Mouse (Mus musculus): ENCODE results near the gene Gcnt3.
"Not testable (repeated sequence)": the region's sequence is repeated elsewhere in the genome, so short reads cannot be mapped to it uniquely, and the experiment has no call there.

Gene Gcnt3

DNA sequence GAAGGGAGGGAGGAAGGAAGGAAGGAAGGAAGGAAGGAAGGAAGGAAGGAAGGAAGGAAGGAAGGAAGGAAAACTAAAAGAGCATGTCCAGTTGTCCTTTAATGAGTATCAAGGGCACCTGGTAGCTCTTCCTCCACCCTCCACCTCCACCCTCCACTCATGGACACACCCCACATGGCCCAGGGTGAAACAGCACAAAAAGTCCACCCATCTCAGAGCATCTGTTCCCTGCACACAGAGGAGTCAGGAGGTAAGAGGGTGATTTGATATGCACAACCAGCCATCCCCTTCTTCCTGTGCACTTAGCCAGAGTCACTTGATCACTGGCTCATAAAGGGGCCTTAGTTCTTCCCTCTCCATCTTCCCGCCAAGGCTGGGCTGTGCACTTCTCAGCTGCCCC is 5.0 kb upstream of the Gcnt3 start:
- DNase-seq (ENCODE audit: low spot score) = no peak

DNA sequence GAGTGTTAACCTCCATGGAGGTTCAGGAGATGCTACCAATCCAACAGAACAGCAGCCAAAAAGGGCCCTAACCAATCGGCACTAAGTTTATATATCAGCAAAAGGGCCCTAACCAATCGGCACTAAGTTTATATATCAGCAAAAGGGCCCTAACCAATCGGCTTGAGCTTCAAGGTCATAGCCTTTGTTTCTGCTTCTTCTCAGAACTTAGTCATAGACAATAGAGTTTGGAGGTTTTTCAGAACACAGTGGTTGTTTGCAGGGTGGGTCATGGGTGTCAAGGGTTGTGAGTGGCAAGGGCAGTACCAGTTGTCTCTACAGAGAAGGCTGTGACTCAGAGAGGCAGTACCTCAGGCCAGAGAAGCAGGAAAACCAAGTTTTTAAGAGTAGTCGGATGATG is 4.2 kb upstream of the Gcnt3 start:
- no peak for DNase-seq (ENCODE audit: low spot score)

DNA sequence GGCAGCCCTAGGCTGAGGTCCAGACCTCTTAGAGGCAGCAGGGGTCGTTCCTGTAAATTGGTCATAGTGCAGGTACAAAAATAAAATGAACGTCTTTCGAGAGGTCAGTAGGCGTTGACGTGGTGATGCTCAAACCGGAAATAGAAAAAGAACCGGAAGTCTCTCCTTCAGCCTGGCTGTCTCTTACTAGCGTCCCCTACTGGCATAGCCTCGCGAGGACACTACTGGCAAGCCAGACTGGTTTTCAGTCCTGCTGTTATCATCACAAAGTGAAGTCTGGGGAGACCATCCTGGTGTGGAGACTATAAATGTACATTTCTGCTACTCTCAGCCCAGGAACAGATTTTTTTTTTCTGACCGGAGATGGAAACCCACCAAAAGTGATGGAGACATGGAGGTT is 2.7 kb upstream of the Gcnt3 start:
- DNase-seq (ENCODE audit: low spot score) = no peak

DNA sequence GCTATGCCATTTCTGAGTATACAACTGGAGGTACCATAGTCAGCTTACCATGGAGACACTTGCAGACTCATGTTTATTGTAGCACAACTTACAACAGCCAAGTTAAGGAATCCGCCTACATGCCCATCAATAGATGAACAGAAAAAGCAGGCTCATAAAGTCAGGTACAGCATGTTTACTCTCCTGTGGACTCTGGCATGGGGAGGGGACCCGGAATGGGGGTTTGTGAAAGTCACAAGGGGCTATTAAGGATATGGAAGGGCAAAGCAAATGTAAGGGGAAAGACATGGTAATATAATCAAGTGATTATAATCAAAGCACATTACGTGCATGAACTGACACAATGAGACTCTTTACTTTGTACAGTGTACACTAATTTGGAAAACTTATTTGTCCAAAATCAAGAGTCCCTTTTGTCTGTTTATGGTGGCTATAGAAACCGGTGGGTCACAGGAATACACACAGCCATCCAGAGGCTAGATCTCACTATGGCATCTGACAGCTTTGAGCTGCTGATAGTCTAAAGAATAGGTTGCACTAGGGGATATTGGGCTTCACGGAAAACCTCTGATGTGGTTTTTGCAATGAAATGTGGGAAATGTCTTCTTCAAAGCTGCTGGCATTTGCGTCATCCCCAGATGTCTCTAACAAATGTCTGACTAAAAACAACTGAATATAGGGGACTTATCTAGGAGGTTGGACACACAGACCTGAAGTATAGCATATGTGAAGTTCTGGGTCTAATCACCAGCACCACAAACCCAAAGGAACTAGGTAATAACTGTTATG is 1.9 kb upstream of the Gcnt3 start:
- DNase-seq (ENCODE audit: low spot score) = no peak

DNA sequence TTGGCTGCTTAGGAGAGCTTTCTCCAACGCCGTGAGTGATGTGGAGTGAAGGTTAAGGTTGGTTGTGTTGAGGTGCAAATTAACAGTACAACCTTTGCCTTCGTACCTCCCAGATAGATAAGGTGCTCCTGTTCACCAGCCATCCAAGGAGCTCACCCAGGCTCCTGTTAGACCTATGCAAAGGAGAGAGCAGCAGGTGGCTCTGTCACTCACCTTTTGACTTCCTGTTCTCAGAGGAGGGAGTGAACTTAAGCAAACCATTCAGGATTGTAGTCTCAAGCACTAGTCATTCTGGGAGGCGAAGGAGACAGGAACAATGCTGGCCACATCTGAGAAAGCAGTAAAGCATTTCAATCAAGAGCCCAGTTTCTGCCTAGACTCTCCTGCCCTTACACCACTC is 1.2 kb downstream of the Gcnt3 start:
- DNase-seq (ENCODE audit: low spot score) = no peak

DNA sequence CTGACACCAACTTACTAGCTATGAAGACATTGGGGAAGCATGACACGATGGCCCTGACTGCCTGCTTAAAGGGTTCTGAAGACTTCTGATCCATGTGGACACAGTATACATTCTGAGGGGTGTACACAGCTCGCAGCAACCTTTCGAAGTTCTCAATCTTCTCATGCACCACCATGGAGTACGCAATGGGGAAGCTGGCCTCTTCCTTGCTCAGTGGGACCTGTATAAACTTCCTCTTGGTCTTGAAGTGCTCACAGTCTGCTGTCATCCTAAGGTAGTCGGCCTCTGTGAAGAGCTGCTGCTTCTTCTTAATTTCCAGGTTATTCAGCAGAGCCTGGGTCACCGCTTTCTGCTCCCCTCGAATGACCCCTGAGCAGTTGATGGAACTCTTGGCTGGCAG is 3.2 kb downstream of the Gcnt3 start:
- DNase-seq (ENCODE audit: low spot score) = no peak

DNA sequence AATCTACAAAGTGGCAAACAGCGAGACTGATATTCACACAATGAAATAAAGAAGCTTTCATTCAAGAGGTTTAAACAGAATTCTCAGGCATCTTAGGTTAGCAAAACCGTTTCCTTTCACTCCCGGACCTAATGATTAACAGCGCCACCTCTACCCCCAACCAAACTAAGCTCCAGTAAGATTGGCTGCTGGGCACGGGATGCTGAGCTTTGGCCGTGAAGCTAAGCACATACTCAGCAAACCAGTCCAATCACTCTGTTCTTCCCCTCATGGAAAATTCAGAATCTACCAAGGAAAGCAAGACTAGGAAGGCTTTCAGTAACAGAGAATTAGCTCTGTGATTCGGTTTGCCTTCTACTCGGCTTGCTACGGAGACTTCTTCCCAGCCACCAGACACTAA is 4.8 kb downstream of the Gcnt3 start:
- no peak for DNase-seq (ENCODE audit: low spot score)

DNA sequence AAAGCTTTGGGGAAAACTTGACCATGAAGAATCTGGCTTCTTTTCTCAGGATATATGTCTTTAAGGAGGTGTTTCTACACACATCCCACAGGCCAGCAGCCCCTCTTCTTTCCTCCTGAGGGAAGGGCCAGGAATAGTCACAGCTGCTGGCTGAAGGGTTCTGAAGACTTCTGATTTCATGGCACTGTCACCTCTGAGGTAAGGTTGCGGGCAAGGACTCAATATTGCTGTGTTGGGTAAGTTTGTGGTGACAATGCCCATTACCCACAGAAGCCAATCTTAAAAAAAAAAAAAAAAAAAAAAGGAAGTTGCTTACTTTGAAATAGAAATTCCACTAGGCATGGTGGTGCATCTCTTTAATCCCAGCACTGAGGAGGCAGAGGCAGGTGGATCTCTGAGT is 5.7 kb downstream of the Gcnt3 start:
- DNase-seq (ENCODE audit: low spot score) = no peak

DNA sequence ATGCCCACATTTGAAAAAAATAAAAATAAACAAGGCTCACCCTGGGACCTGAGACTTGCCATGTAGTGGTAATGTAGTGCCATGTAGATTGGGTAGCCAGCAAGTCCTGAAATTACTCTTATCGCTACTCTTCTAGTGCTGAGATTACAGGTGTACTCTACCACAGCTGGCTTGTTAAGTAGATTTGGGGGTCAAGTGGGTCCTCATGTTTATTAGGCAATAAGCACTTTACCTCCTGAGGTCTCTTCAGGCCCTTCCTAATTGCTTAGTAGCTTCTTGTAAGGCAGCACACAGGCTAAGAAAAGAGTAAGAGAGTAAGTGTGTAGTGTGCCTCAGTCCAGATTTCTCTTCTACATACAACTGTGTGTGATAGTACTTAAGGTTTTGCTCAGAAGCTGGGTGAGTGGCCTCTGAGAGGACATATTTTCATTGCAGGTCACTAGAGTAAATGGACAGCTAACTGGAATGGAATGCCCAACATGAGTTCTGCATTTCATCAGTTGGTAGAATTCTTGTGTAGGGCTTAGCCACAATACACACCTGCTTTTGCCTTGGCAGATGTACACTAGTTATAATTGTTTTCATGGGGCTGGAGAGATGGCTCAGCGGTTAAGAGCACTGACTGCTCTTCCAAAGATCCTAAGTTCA is 12.4 kb downstream of the Gcnt3 start:
- no peak for DNase-seq (ENCODE audit: low spot score)

DNA sequence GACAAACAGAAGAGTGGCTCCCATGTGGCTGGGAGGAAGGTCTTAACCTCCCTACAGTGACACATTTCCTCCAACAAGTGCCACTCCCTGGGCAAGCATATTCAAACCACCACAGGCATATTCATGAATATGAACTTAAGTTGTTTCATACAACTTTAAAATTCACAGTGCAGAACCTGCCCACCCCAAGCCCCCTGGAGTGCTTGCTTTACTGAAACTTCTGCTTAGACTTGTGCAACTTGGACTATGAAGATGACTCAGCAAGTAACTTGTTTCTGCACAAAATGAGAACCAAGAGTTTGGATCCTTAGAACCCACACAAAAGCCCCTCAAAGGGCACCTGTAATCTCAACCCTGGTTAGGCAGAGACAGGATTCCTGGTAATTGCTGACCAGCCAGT is 13.2 kb downstream of the Gcnt3 start:
- DNase-seq (ENCODE audit: low spot score) = no peak

DNA sequence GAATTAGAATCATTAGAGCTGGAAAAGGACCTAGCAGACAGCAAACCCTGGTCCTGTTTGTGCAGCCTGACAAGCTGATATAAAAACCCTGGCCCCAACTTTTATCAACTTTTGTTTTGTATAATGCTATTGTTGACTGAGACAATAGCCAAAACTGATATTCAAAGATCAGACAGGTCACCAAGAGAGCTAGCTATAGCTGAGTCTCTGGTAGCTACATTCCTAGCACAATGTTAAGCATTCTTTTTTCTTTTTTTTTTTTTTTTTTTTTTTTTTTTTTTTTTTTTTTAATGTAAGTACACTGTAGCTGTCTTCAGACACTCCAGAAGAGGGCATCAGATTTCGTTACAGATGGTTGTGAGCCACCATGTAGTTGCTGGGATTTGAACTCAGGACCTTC is 14.3 kb downstream of the Gcnt3 start:
- DNase-seq (ENCODE audit: low spot score) = not testable (repeated sequence)

DNA sequence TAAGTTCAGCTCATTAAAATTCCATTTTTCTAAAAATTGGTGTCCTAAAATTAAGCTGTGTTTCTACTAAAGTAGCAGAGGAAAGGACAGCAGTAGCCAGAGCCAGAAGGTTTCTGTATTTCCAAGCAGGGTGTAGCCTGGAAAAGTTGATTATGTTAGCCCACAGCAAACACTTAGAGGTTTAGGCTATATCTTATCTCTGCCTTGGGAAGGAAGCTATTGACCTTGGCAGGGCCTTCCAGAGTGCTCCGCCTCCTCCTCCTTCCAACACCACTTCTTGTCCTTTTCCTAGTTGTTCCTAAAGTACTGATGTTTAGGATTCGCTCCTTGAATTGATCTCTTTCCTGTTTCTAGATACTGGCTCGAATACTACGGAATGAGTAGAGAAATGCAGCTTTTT is 15.8 kb downstream of the Gcnt3 start:
- DNase-seq (ENCODE audit: low spot score) = no peak

DNA sequence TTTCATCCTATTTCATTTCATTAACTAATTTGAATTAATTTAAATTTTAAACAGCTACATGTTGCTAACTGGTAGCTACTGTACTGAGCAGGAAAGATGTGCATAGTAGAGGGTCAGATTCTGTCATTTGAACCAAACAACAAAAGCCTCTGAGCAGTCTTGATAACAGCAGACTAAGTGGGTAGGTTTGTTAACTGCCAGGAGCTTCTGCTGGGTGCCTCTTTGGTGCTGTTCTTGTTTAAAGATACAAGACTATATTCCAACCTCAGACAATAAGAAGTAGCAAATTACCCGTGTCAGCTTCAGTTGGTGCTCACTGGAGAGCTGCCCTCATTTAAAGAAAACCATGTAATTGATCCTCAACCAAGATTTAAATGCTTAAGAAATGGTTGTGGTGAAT is 16.3 kb downstream of the Gcnt3 start:
- DNase-seq (ENCODE audit: low spot score) = no peak

DNA sequence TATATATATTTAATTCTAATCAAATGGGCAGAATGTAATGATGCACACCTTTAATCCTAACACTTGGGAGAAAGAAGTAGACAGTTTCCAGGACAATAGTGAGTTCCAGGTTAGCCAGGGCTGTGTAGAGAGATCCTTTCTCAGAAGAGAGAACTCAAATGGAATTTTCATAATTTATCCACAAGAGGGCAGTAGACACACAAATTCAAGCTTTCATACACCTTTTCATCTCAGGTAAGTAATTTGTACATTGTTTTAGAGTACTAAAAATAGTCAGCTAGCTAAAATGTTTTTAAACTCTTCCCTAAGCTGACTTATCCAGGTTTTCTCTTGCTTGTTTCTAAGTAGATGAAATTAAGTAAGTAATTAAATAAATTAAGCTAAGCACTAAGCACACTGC is 19.0 kb downstream of the Gcnt3 start:
- no peak for DNase-seq (ENCODE audit: low spot score)

DNA sequence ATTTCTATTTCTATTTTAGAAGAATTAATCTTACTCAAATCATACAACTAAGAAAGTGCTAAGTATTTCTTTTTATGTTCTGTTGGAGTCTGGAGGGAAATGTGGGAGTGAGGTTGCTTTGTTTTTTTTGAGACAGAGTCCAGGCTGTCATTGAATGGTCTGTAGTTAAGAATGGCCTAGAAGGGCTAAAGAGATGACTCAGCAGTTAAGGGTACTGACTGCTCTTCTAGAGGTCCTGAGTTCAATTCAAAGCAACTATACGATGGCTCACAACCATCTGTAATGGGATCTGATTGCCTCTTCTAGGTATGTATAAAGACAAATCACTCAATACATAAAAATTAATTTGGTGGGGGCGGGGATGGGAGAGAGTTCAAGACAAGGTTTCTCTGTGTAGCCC is 22.3 kb downstream of the Gcnt3 start:
- no peak for DNase-seq (ENCODE audit: low spot score)

DNA sequence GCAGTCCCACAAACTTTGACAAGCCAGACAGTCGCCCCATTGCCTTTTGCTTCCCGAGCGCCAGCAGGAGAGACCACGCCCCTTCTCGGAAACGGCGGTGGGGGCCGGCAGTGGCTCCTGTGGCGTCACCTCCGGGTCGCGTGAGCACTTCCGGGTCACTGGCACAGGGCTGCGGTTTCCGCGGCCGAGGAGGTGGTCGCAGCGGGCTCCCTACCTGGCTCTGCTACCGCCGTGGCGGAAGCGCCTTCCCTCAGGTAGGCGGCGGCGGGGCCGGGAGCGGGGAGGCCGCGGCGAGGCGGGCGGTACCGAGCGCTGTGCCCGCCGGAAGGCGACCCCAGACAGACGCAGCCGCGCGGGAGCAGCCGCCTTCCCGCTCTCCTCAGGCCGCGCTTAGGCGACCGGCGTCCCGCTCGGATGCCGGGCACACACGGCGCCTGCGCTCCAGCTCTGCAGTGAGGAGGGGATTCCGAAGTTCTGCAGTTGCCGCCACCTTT is 25.4 kb downstream of the Gcnt3 start, which contains the start of gene Gtf2a2:
Gene Gtf2a2 (plus strand): TSS at position 143 of the 494 bp plus-strand sequence.
- DNase-seq (ENCODE audit: low spot score) = peak; percentile 76

DNA sequence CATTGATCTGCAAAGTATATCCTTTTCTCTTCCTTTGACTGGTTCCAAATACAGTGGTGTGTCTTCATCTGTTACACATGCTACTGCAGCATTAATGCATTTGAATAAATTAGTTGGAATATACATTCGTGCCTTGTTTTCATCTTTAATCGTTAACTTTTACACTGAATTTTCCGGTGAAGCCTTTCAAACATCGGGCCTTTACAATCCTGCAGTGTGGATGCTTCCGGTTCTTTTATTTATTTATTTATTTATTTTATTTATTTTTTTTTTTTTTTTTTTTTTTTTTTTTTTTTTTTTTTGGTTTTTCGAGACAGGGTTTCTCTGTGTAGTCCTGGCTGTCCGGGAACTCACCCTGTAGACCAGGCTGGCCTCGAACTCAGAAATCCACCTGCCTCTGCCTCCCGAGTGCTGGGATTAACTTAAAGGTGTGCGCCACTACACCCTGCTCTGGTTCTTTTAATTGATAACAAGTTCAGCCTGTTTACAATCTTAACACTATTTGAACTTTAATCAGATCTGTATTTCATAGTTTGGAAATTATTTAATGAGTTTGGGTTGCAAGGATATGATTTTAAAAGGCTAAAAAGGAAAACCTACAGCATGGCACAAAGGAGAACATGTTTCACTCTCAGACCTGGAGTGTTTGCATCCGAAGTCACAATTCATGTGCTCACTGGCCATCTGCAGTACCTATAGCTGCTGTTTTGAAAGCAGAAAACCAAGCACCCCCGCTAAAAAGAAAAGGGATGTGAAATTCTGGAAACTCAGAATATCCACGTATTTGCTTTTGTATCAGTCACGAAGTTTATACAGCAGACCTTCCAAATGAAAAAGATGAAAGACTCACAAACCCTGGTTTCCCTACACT is 26.1 kb downstream of the Gcnt3 start:
- no peak for DNase-seq (ENCODE audit: low spot score)

DNA sequence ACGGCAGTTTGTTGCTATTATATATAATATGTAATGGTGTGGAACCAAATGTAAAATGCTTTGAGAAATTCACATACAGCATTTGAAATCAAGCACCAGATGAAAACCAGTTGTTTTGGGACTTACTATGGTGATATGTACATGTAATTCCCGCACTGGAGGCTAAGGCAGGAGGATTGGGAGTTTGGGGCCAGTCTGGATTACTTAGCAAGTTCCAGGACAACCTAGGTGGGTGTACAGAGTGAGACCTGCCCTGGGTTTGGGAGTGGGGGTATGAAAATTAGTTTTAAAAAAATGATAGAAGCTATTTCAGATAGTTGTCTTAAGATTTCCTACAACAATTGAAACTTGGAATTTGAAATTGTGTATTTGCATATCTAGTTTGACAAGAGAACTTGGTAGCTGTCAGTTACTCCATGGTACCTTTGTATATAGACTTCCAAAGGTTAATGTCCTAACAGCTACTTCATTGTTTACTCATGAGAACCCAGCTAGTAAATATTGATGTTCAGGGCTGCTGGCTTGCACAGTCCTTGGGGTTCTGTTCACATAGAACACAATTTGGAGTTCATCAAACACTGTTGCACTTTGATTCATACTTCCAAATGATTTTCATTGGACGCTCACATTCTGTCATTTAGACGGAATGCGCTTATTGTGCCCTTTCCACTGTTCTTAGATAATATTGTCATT is 27.0 kb downstream of the Gcnt3 start:
- DNase-seq (ENCODE audit: low spot score) = no peak

DNA sequence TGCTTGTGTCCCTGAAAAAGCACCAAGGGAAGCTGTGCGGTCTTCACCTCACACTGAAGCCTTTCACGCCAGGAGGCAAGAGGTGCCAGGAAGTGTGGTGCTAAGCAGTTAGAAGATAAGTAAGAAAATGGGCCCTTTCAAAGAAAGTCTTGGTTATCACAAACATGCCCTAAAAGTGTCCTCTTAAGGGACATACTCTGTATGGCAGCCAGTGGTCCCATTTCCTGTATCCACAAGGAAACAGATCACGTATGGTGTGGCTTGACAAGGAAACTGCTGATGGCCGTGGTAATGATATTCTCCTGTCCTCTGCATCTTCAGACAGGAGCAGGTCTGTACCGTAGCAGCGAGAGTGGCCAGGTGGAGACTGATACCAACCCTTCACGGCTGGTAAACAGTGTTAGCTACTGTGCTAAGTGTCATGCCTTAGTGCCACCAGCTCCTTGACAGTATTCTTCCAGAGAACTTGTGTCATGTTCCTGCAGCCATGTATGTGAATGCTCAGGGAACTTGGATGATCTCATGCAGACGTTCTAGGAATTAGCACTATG is 28.1 kb downstream of the Gcnt3 start:
- no peak for DNase-seq (ENCODE audit: low spot score)

DNA sequence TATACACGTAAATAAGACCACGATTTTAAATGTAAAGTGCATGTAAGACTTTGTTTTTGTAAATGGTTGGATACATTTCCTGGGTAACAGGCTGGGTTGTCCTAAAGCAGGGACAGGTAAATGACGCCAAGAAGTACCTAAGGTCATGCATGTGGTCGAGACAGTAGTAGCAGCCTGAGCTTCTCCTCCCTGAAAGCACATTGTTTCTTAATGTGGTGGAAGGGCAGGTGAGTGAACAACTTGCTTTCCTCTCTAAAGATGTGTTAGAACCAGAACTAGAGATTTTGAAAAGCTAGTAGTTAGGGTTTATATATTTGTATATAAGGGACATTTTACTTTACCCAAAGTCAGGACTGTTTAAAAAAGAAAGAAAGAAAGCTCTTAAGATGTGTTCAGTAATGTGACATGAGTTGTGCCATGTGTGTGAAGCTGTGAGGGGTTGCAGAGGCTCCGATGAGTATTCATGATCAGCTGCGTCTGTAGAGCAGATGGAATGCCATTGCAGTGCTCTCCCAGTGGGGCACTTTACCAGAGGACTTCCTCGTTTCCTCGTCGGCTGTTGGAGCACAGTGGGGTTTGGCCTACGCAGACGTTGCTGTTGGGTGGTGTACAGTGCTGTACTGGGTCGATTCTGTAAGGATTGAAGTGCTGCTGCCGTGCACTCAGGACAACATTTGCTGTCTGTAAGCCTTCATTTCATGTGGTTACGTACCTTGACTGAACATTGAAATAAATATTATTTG is 30.2 kb downstream of the Gcnt3 start:
- DNase-seq (ENCODE audit: low spot score) = no peak

DNA sequence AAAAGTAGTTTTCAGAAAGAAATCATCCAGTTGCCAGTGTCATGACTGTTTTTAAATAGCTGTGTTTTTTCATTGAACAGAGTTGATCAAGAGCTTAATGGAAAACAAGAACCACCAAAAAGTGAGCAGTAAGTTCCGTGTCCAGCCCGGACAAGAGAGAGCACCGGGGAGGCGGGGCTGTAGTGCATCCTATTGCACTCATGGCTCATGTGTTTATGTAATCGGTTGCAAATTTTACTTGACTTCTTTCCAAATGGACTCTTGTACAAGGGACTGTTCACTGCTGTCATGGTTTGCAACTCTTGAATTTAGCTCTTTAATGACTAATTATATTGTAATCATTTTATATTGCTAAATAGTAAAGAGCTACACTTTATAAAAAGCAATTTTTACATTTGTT is 30.9 kb downstream of the Gcnt3 start:
- no peak for DNase-seq (ENCODE audit: low spot score)

Measured in urinary bladder, postnatal 10 days (tissue).